Mouse (Mus musculus): ENCODE measurements at regions not wholly inside any gene's neighbourhood (a gene's known extent, or its start where the extent isn't known, plus 50 kb on each side); places are given as distances from the start of the nearest gene placed in this dataset.

GRCm38 (mm10) chr7:71849174-71849573, 457.2 kb downstream of the Mctp2 start:
- no peak for TF ChIP-seq CTCF (conservative IDR thresholded peaks at IDR 0.05; ENCODE audit: low read length)
- TF ChIP-seq NANOG (IDR thresholded peaks at IDR 0.05; ENCODE audit: borderline replicate concordance, low read length) = no peak
- no peak for TF ChIP-seq POU5F1 (IDR thresholded peaks at IDR 0.05; ENCODE audit: borderline replicate concordance, low read length)
